Mouse (Mus musculus) spleen, postnatal 36 days (tissue): Measurements from ENCODE around the gene Hdac10.

Experiments used
- DNase-seq, 2 experiments: peaks; one replicate each; pipeline ENCODE4 v3.0.0; 2022; ENCODE audit warnings: low spot score in 2 of 2, mixed read lengths in 1 of 2

Gene Hdac10

GRCm38 (mm10) chr15:89075478-89076147, 52.9 kb downstream of the Hdac10 start:
- DNase-seq, result peak; percentile 81 to 83

DNA sequence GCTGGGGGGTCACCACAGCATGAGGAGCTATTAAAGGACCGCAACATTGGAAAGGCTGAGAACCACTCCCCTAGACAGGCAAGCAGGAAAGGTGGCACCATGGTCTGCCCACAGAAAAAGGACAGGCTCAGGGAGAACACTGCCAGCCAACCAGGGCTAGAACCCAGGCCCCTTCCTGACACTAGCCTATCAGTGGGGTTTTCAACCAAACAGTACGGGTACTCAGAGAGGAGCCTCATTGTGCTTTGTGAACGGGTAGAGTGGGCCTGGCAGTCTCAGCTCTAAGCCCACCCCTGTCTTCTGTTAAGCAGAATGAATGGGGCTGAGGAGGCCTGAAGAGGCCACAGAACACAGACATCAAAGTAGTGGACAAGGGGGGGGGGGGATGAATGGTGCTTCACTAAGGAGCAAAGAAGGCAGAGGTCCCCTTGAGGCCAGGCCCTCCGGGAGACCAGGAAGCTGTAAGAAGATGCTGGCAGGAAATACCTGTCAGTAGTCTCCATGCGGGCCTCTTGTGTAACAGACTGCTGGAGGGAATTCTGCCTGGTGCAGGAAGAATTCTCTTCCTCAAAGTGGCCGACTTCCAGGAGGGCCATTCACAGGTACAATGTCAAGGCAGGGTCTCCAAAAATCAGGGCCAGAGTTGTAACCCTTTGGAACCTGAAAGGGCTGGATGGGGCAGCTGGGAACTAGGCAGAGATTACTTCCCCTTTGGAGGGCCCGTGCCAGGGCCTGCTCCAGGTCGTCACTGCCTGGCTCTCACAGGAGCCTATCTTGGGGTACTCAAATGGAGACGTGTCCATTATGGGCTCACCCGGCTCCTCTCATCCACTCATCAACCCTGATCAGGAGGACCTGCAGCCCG, 53.7 kb downstream of the Hdac10 start, which contains the start of gene Trabd:
Trabd (plus strand) TSS at position 512 of the 865 bp plus-strand sequence.
- no peak for DNase-seq

DNA sequence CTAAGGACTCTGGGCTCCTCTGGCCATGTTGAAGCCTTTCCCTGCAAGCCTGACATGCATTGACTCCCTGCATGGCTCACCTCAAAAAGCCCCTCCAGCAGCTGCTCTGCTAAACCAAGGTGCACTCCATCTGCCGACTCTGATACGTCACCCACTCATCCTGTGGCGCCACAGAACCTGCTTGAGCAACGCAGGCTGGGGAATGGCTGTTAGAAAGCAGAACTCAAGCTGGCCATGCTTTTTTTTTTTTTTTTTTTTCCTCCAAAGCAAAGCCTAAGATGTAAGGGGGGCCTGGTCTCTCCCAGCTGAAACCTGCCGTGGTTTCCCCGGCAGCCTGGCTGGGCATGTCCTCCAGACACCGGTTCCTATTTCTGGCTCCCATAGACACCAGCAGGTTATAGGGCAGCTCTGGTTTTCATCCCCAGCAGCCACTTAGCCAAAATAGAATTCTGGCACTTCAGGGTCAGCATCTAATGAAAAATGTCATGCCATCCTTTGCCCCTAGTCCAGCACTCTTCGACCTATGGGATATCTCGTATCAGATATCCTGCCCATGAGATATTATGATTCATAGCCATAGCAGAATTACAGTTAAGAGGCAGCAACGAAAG, 54.4 kb downstream of the Hdac10 start:
- no peak for DNase-seq
